Mouse (Mus musculus): ENCODE results near the gene Ltbp2. TPM values are rescaled to one million over a fixed set of nuclear protein-coding genes. Genes with fewer than 3 reads are reported as not detected.

The Ltbp2 gene
- polyA plus RNA-seq, 1 experiment from 2014 or later: 0.10 TPM

- 4% methylated on average over 58 of the region's 59 CpGs for WGBS (ENCODE audit: insufficient replicate concordance)
- Histone ChIP-seq H3K4me1 (replicated peaks) (peaks cover 17% of the 10 kb centered on the region), H3K4me3 (replicated peaks) (peak overlapping the region; percentile 24), H3K36me3 (no peaks in the 10 kb centered on the region), H3K9me3 (replicated peaks) (no peaks in the 10 kb centered on the region), H3K27ac (no peak overlapping the region), H3K9ac (no peak overlapping the region), H3K4me2 (peak overlapping the region; percentile 49), H3K27me3 (peaks cover 83% of the 10 kb centered on the region)
- ATAC-seq (ENCODE audit: low read depth) (no peak), DNase-seq (no peak)
These were observed 411 bp downstream of the Ltbp2 start for GRCm38 (mm10) chr12:84875761-84876480.

- H3K4me1 ChIP-seq (replicated peaks): peaks cover 17% of the 10 kb centered on the region
- DNase-seq (no peak), ATAC-seq (ENCODE audit: low read depth) (no peak)
- WGBS (ENCODE audit: insufficient replicate concordance): 0% methylated on average over 3 of the region's 3 CpGs
- peaks cover 77% of the 10 kb centered on the region for H3K27me3 ChIP-seq
- no peaks in the 10 kb centered on the region for H3K36me3 ChIP-seq
- no peak overlapping the region for H3K9ac ChIP-seq
- no peak overlapping the region for H3K4me3 ChIP-seq (replicated peaks)
- no peak overlapping the region for H3K4me2 ChIP-seq
- H3K27ac ChIP-seq: no peak overlapping the region
- H3K9me3 ChIP-seq (replicated peaks): no peaks in the 10 kb centered on the region
These were observed 2.9 kb downstream of the Ltbp2 start for GRCm38 (mm10) chr12:84873434-84873833.

- ATAC-seq (ENCODE audit: low read depth) (no peak), DNase-seq (no peak)
- Histone ChIP-seq H3K36me3 (no peaks in the 10 kb centered on the region), H3K4me1 (replicated peaks) (peaks cover 17% of the 10 kb centered on the region), H3K27me3 (peaks cover 76% of the 10 kb centered on the region), H3K9ac (no peak overlapping the region), H3K4me2 (no peak overlapping the region), H3K4me3 (replicated peaks) (no peak overlapping the region), H3K27ac (no peak overlapping the region), H3K9me3 (replicated peaks) (no peaks in the 10 kb centered on the region)
- 57% methylated on average over 2 of the region's 2 CpGs for WGBS (ENCODE audit: insufficient replicate concordance)
These were observed 4.0 kb downstream of the Ltbp2 start for GRCm38 (mm10) chr12:84872310-84872709.

- Histone ChIP-seq H3K4me1 (replicated peaks) (no peaks in the 10 kb centered on the region), H3K27ac (no peak overlapping the region), H3K9ac (no peak overlapping the region), H3K27me3 (peaks cover 54% of the 10 kb centered on the region), H3K4me2 (no peak overlapping the region), H3K9me3 (replicated peaks) (no peaks in the 10 kb centered on the region), H3K4me3 (replicated peaks) (no peak overlapping the region), H3K36me3 (no peaks in the 10 kb centered on the region)
- DNase-seq (no peak), ATAC-seq (ENCODE audit: low read depth) (no peak)
- 69% methylated on average over 9 of the region's 9 CpGs for WGBS (ENCODE audit: insufficient replicate concordance)
These were observed 10.9 kb downstream of the Ltbp2 start for GRCm38 (mm10) chr12:84865431-84865830.

- no peaks in the 10 kb centered on the region for H3K9me3 ChIP-seq (replicated peaks)
- H3K4me3 ChIP-seq (replicated peaks): no peak overlapping the region
- no peak overlapping the region for H3K27ac ChIP-seq
- no peak overlapping the region for H3K9ac ChIP-seq
- ATAC-seq (ENCODE audit: low read depth): no peak
- 39% methylated on average over 7 of the region's 7 CpGs for WGBS (ENCODE audit: insufficient replicate concordance)
- H3K4me2 ChIP-seq: no peak overlapping the region
- H3K36me3 ChIP-seq: no peaks in the 10 kb centered on the region
- DNase-seq: no peak
- H3K4me1 ChIP-seq (replicated peaks): no peaks in the 10 kb centered on the region
- H3K27me3 ChIP-seq: peaks cover 48% of the 10 kb centered on the region
These were observed 11.5 kb downstream of the Ltbp2 start for GRCm38 (mm10) chr12:84864801-84865200.

- WGBS (ENCODE audit: insufficient replicate concordance): 61% methylated on average over 5 of the region's 5 CpGs
- peaks cover 44% of the 10 kb centered on the region for H3K27me3 ChIP-seq
- no peaks in the 10 kb centered on the region for H3K36me3 ChIP-seq
- H3K4me3 ChIP-seq (replicated peaks): no peak overlapping the region
- H3K9ac ChIP-seq: no peak overlapping the region
- H3K4me1 ChIP-seq (replicated peaks): peaks cover 13% of the 10 kb centered on the region
- no peak overlapping the region for H3K27ac ChIP-seq
- DNase-seq: no peak
- H3K4me2 ChIP-seq: no peak overlapping the region
- H3K9me3 ChIP-seq (replicated peaks): no peaks in the 10 kb centered on the region
- no peak for ATAC-seq (ENCODE audit: low read depth)
These were observed 13.1 kb downstream of the Ltbp2 start for GRCm38 (mm10) chr12:84863196-84863595.

- peaks cover 37% of the 10 kb centered on the region for H3K27me3 ChIP-seq
- H3K4me3 ChIP-seq (replicated peaks): no peak overlapping the region
- H3K9ac ChIP-seq: no peak overlapping the region
- DNase-seq (no peak), ATAC-seq (ENCODE audit: low read depth) (no peak)
- 76% methylated on average over 14 of the region's 14 CpGs for WGBS (ENCODE audit: insufficient replicate concordance)
- H3K9me3 ChIP-seq (replicated peaks): no peaks in the 10 kb centered on the region
- H3K4me2 ChIP-seq: no peak overlapping the region
- H3K27ac ChIP-seq: no peak overlapping the region
- peaks cover 21% of the 10 kb centered on the region for H3K4me1 ChIP-seq (replicated peaks)
- H3K36me3 ChIP-seq: no peaks in the 10 kb centered on the region
These were observed 14.0 kb downstream of the Ltbp2 start for GRCm38 (mm10) chr12:84862136-84862910.

- no peaks in the 10 kb centered on the region for H3K9me3 ChIP-seq (replicated peaks)
- H3K27ac ChIP-seq: peak overlapping the region; percentile 36; the same call in 1 of the 2 replicates
- no peaks in the 10 kb centered on the region for H3K36me3 ChIP-seq
- WGBS (ENCODE audit: insufficient replicate concordance): 57% methylated on average over 17 of the region's 17 CpGs
- peak overlapping the region; percentile 5; the same call in 1 of the 2 replicates for H3K4me2 ChIP-seq
- H3K4me1 ChIP-seq (replicated peaks): peaks cover 60% of the 10 kb centered on the region
- no peak overlapping the region for H3K9ac ChIP-seq
- H3K4me3 ChIP-seq (replicated peaks): no peak overlapping the region
- ATAC-seq (ENCODE audit: low read depth) (no peak), DNase-seq (no peak)
- H3K27me3 ChIP-seq: peaks cover 4% of the 10 kb centered on the region; the same call in 1 of the 2 replicates
These were observed 17.9 kb downstream of the Ltbp2 start for GRCm38 (mm10) chr12:84858149-84859113.

- H3K4me1 ChIP-seq (replicated peaks): peaks cover 67% of the 10 kb centered on the region
- ATAC-seq (ENCODE audit: low read depth) (no peak), DNase-seq (peak; percentile 45)
- no peak overlapping the region; the same call in 1 of the 2 replicates for H3K4me2 ChIP-seq
- H3K9me3 ChIP-seq (replicated peaks): no peaks in the 10 kb centered on the region
- peak overlapping the region; percentile 94 for H3K27ac ChIP-seq
- no peaks in the 10 kb centered on the region for H3K36me3 ChIP-seq
- WGBS (ENCODE audit: insufficient replicate concordance): 73% methylated on average over 4 of the region's 4 CpGs
- H3K27me3 ChIP-seq: peaks cover 4% of the 10 kb centered on the region; the same call in 1 of the 2 replicates
- no peak overlapping the region for H3K9ac ChIP-seq
- H3K4me3 ChIP-seq (replicated peaks): no peak overlapping the region
These were observed 18.6 kb downstream of the Ltbp2 start for GRCm38 (mm10) chr12:84857706-84858105.

GRCm38 (mm10) chr12:84856532-84856931 lies 19.8 kb downstream of the Ltbp2 start:
- peak overlapping the region; percentile 33 for H3K4me3 ChIP-seq (replicated peaks)

More at GRCm38 (mm10) chr12:84856532-84856931, 19.8 kb downstream of the Ltbp2 start:
- H3K9ac ChIP-seq: peak overlapping the region; percentile 61; the same call in 1 of the 2 replicates
- DNase-seq (no peak), ATAC-seq (ENCODE audit: low read depth) (no peak)
- no peaks in the 10 kb centered on the region for H3K9me3 ChIP-seq (replicated peaks)
- H3K4me1 ChIP-seq (replicated peaks): peaks cover 79% of the 10 kb centered on the region
- no peaks in the 10 kb centered on the region for H3K36me3 ChIP-seq
- 67% methylated on average over 8 of the region's 8 CpGs for WGBS (ENCODE audit: insufficient replicate concordance)
- H3K27me3 ChIP-seq: peaks cover 4% of the 10 kb centered on the region; the same call in 1 of the 2 replicates
- peak overlapping the region; percentile 56 for H3K4me2 ChIP-seq
- H3K27ac ChIP-seq: peak overlapping the region; percentile 94
